Mouse (Mus musculus): ENCODE data around the gene Sh3gl2. TPM values are rescaled to one million over a fixed set of nuclear protein-coding genes. Genes with fewer than 3 reads are reported as not detected.

Gene Sh3gl2
- polyA plus RNA-seq, 1 experiment: not detected

- TF ChIP-seq GATA1 (IDR thresholded peaks at IDR 0.05; ENCODE audit: low read length): no peak
These were observed 334.8 kb downstream of the Sh3gl2 start for GRCm38 (mm10) chr4:85539677-85540076.

- no peak for TF ChIP-seq GATA1 (IDR thresholded peaks at IDR 0.05; ENCODE audit: low read length)
These were observed 338.3 kb downstream of the Sh3gl2 start for GRCm38 (mm10) chr4:85543221-85543620.

- no peak for TF ChIP-seq GATA1 (IDR thresholded peaks at IDR 0.05; ENCODE audit: low read length)
These were observed 349.8 kb downstream of the Sh3gl2 start for GRCm38 (mm10) chr4:85554696-85555095.

GRCm38 (mm10) chr4:85559753-85560152, 354.8 kb downstream of the Sh3gl2 start:
- no peak for TF ChIP-seq GATA1 (IDR thresholded peaks at IDR 0.05; ENCODE audit: low read length)

GRCm38 (mm10) chr4:85585426-85585825, 380.5 kb downstream of the Sh3gl2 start:
- no peak for TF ChIP-seq GATA1 (IDR thresholded peaks at IDR 0.05; ENCODE audit: low read length)

GRCm38 (mm10) chr4:85588928-85589327, 384.0 kb downstream of the Sh3gl2 start:
- TF ChIP-seq GATA1 (IDR thresholded peaks at IDR 0.05; ENCODE audit: low read length): no peak

- no peak for TF ChIP-seq GATA1 (IDR thresholded peaks at IDR 0.05; ENCODE audit: low read length)
These were observed 386.1 kb downstream of the Sh3gl2 start for GRCm38 (mm10) chr4:85591037-85591436.

- TF ChIP-seq GATA1 (IDR thresholded peaks at IDR 0.05; ENCODE audit: low read length): no peak
These were observed 389.2 kb downstream of the Sh3gl2 start for GRCm38 (mm10) chr4:85594159-85594558.

- TF ChIP-seq GATA1 (IDR thresholded peaks at IDR 0.05; ENCODE audit: low read length): no peak
These were observed 408.4 kb downstream of the Sh3gl2 start for GRCm38 (mm10) chr4:85613331-85613730.

- TF ChIP-seq GATA1 (IDR thresholded peaks at IDR 0.05; ENCODE audit: low read length): no peak
These were observed 413.8 kb downstream of the Sh3gl2 start for GRCm38 (mm10) chr4:85618746-85619145.

GRCm38 (mm10) chr4:85619261-85619660, 414.3 kb downstream of the Sh3gl2 start:
- TF ChIP-seq GATA1 (IDR thresholded peaks at IDR 0.05; ENCODE audit: low read length): no peak

GRCm38 (mm10) chr4:85629381-85629780, 424.5 kb downstream of the Sh3gl2 start:
- no peak for TF ChIP-seq GATA1 (IDR thresholded peaks at IDR 0.05; ENCODE audit: low read length)

- TF ChIP-seq GATA1 (IDR thresholded peaks at IDR 0.05; ENCODE audit: low read length): no peak
These were observed 464.3 kb downstream of the Sh3gl2 start for GRCm38 (mm10) chr4:85669271-85669670.

GRCm38 (mm10) chr4:85669735-85670134, 464.8 kb downstream of the Sh3gl2 start:
- TF ChIP-seq GATA1 (IDR thresholded peaks at IDR 0.05; ENCODE audit: low read length): no peak

GRCm38 (mm10) chr4:85672290-85672689, 467.4 kb downstream of the Sh3gl2 start:
- no peak for TF ChIP-seq GATA1 (IDR thresholded peaks at IDR 0.05; ENCODE audit: low read length)

GRCm38 (mm10) chr4:85677621-85678020, 472.7 kb downstream of the Sh3gl2 start:
- TF ChIP-seq GATA1 (IDR thresholded peaks at IDR 0.05; ENCODE audit: low read length): no peak

GRCm38 (mm10) chr4:85686160-85686559, 481.2 kb downstream of the Sh3gl2 start:
- TF ChIP-seq GATA1 (IDR thresholded peaks at IDR 0.05; ENCODE audit: low read length): no peak

Measured in G1E-ER4 (cell line).